Mouse (Mus musculus) heart, adult 2 months (tissue): Measurements from ENCODE around the gene Olfr1383. TPM values are rescaled to one million over a fixed set of nuclear protein-coding genes. Genes with fewer than 3 reads are reported as not detected.
"Not testable (repeated sequence)": the region's sequence is repeated elsewhere in the genome, so short reads cannot be mapped to it uniquely, and the experiment has no call there.

Experiments used
- DNase-seq, 2 experiments: peaks; one replicate each; pipeline ENCODE4 v3.0.0; 2021
- H3K27ac ChIP-seq: fragments of 200-600 bp; 2 replicates; pipeline ENCODE4 v1.8.1; 2022
- H3K27me3 ChIP-seq: fragments of 200-500 bp; 2 replicates; pipeline ENCODE4 v1.6.1; 2012; ENCODE audit warnings: mild to moderate bottlenecking, low read length, inconsistent platforms, mixed read lengths; ENCODE audit not compliant: control insufficient read depth, insufficient read depth
- H3K36me3 ChIP-seq: fragments of 200-500 bp; 2 replicates; pipeline ENCODE4 v1.6.1; 2012; ENCODE audit warnings: low read length, inconsistent platforms; ENCODE audit not compliant: control insufficient read depth, insufficient read depth
- H3K4me1 ChIP-seq: fragments of 200-500 bp; 2 replicates; pipeline ENCODE4 v1.6.1; 2011; ENCODE audit warnings: low read length; ENCODE audit not compliant: control insufficient read depth, insufficient read depth
- H3K4me3 ChIP-seq: fragments of 200-600 bp; 2 replicates; pipeline ENCODE4 v1.8.1; 2022
- H3K79me2 ChIP-seq: fragments of 200-500 bp; replicated peaks from 2 replicates; pipeline ENCODE4 v1.6.1; 2012; ENCODE audit warnings: mild to moderate bottlenecking, inconsistent platforms, low read length, moderate library complexity, mixed read lengths; ENCODE audit not compliant: control insufficient read depth, insufficient read depth
- H3K9ac ChIP-seq: fragments of 200-500 bp; 2 replicates; pipeline ENCODE4 v1.6.1; 2012; ENCODE audit warnings: low read depth, mild to moderate bottlenecking, control low read depth, inconsistent platforms, low read length, mixed read lengths
- CTCF ChIP-seq: fragments of 200-600 bp; IDR thresholded peaks from 2 replicates; pipeline ENCODE4 v1.8.1; 2022; ENCODE audit warnings: antibody characterized with exemption, mild to moderate bottlenecking, moderate library complexity
- WGBS: fragments of 180-500 bp; shearing (Covaris S2); methylation state at CpG from one replicate; pipeline ENCODE4 v1.1.7; 2018; 5-methylcytosine and 5-hydroxymethylcytosine counted together
- intact Hi-C: fragments of 180-260 bp; cut with DNase I; formaldehyde crosslinking; loops from one replicate; pipeline ENCODE4 v1.15.1; 2025
- polyA plus RNA-seq: library from polyadenylated mRNA; depleted of rRNA; stranded (reverse); fragments of >200 nt; gene quantifications from 2 replicates; pipeline ENCODE4 v1.2.3, GENCODE M21; 2012; rRNA removed
- total RNA-seq, 2 experiments: library from RNA; stranded (reverse); gene quantifications; 2 replicates each; pipeline ENCODE4 v1.2.3; 2021

Olfr1383 gene
- total and polyA plus RNA-seq, 3 experiments: 0.31 to 0.32 TPM; not detected in 1

GRCm38 (mm10) chr11:49554033-49554432 is 34.6 kb downstream of the Olfr1383 start:
- DNase-seq, intact Hi-C loops, H3K9ac ChIP-seq, H3K4me1 ChIP-seq, H3K36me3 ChIP-seq, H3K27me3 ChIP-seq, H3K79me2 ChIP-seq, H3K4me3 ChIP-seq, H3K27ac ChIP-seq: not testable (repeated sequence)
- WGBS: 71% methylated on average over 3 of the region's 3 CpGs
- TF ChIP-seq CTCF: peak; percentile 36

DNA sequence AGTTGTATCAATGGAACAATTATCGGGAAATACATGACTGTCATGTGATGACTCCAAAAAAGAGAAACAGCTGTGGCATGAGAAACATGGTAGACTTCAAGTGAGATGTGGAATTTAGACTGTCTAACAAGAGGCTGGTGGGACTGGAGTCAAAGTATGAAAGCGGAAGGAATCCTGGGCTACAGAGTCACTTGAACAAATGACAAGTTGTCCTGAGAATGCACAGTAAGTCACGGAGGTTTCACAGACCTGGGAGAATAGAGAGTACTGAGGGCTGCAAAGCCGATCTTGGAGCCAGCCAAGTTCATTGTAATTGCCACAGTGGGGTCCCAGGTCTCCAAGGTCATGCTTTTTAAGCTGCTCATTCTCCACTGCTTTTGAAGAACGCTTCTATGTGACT is 37.1 kb downstream of the Olfr1383 start, which contains the start of gene Olfr1380:
Olfr1380 (plus strand) TSS at position 301 of the 400 bp plus-strand sequence.
- H3K79me2 ChIP-seq, H3K36me3 ChIP-seq, H3K27me3 ChIP-seq, DNase-seq, H3K4me3 ChIP-seq, H3K27ac ChIP-seq, H3K9ac ChIP-seq, H3K4me1 ChIP-seq, intact Hi-C loops: not testable (repeated sequence)
- WGBS: 74% methylated on average over 5 of the region's 5 CpGs

DNA sequence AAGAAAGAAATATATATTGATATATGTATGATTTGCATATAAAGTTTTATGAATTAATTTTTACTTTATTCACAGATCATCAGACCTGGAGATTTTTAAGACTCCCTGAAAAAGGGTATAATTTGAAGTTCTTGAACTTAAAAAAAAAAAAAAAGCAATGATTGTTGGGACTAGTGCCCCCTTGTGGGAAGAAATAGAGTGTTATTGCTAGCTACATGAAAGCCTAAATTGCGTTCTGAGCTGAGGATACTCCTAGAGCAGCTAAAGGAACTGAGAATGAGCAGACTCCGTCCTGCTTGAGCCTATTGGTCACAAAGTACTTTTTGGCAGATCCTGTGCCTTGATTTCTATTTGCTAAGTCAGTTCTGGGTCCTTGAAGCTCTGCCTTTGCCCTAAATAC is 55.6 kb downstream of the Olfr1383 start:
- H3K79me2 ChIP-seq, intact Hi-C loops, H3K4me3 ChIP-seq, H3K27ac ChIP-seq, H3K27me3 ChIP-seq, H3K4me1 ChIP-seq, H3K9ac ChIP-seq, H3K36me3 ChIP-seq, DNase-seq: not testable (repeated sequence)
- WGBS: 43% methylated on average over 2 of the region's 2 CpGs
- peak; percentile 53 for TF ChIP-seq CTCF

Other genes starting within 250 kb of the Olfr1383 start
- gene Olfr1393, start 241.3 kb upstream of the Olfr1383 start, total RNA-seq: under 1 TPM; 0.39 TPM
- gene Olfr1393, start 241.3 kb upstream of the Olfr1383 start, polyA plus RNA-seq: 1.8 and 2.1 TPM in 2 replicates
- not detected for gene Olfr1392, start 234.4 kb upstream of the Olfr1383 start, total RNA-seq
- 0.08 TPM in 1 of 2 replicates, not detected in the other for gene Olfr1392, start 234.4 kb upstream of the Olfr1383 start, polyA plus RNA-seq
- not detected for gene Olfr10, start 214.9 kb upstream of the Olfr1383 start, total RNA-seq
- gene Olfr10, start 214.9 kb upstream of the Olfr1383 start, polyA plus RNA-seq: not detected in 2 replicates
- gene Olfr1391, start 196.9 kb upstream of the Olfr1383 start, total RNA-seq: not detected
- gene Olfr1391, start 196.9 kb upstream of the Olfr1383 start, polyA plus RNA-seq: not detected in 2 replicates
- gene Olfr1390, start 184.5 kb upstream of the Olfr1383 start, total RNA-seq: not detected
- not detected in 2 replicates for gene Olfr1390, start 184.5 kb upstream of the Olfr1383 start, polyA plus RNA-seq
- gene Olfr1389, start 96.6 kb upstream of the Olfr1383 start, total RNA-seq: not detected
- gene Olfr1389, start 96.6 kb upstream of the Olfr1383 start, polyA plus RNA-seq: not detected in 2 replicates
- gene Olfr1388, start 83.0 kb upstream of the Olfr1383 start, total RNA-seq: not detected
- 0.06 TPM in 1 of 2 replicates, not detected in the other for gene Olfr1388, start 83.0 kb upstream of the Olfr1383 start, polyA plus RNA-seq
- gene Olfr1387, start 64.3 kb upstream of the Olfr1383 start, total RNA-seq: under 1 TPM in 1 of 2 experiments, not detected in 1; 0.07 TPM
- not detected in 2 replicates for gene Olfr1387, start 64.3 kb upstream of the Olfr1383 start, polyA plus RNA-seq
- under 1 TPM in 1 of 2 experiments, not detected in 1; 0.09 TPM for gene Olfr1386, start 54.6 kb upstream of the Olfr1383 start, total RNA-seq
- gene Olfr1386, start 54.6 kb upstream of the Olfr1383 start, polyA plus RNA-seq: not detected in 2 replicates
- not detected for gene Olfr1385, start 30.6 kb upstream of the Olfr1383 start, total RNA-seq
- not detected in 2 replicates for gene Olfr1385, start 30.6 kb upstream of the Olfr1383 start, polyA plus RNA-seq
- gene Olfr1384, start 12.9 kb upstream of the Olfr1383 start, total RNA-seq: not detected
- gene Olfr1384, start 12.9 kb upstream of the Olfr1383 start, polyA plus RNA-seq: not detected in 2 replicates
- gene Olfr1382, start 8.6 kb downstream of the Olfr1383 start, total RNA-seq: not detected
- gene Olfr1382, start 8.6 kb downstream of the Olfr1383 start, polyA plus RNA-seq: not detected in 2 replicates
- gene Olfr1381, start 23.8 kb downstream of the Olfr1383 start, total RNA-seq: not detected
- gene Olfr1381, start 23.8 kb downstream of the Olfr1383 start, polyA plus RNA-seq: not detected in 2 replicates
- not detected for gene Olfr1380, start 37.2 kb downstream of the Olfr1383 start, total RNA-seq
- not detected in 2 replicates for gene Olfr1380, start 37.2 kb downstream of the Olfr1383 start, polyA plus RNA-seq
- gene Flt4, start 89.6 kb downstream of the Olfr1383 start, total RNA-seq: 10 to 100 TPM; 11.8 to 12.2 TPM
- gene Flt4, start 89.6 kb downstream of the Olfr1383 start, polyA plus RNA-seq: 9.3 and 12.7 TPM in 2 replicates
- under 1 TPM; 0.52 to 0.86 TPM for gene Scgb3a1, start 144.0 kb downstream of the Olfr1383 start, total RNA-seq
- gene Scgb3a1, start 144.0 kb downstream of the Olfr1383 start, polyA plus RNA-seq: 1.6 and 709 TPM in 2 replicates
- 10 to 100 TPM; 19.3 to 23.4 TPM for gene Cnot6, start 193.1 kb downstream of the Olfr1383 start, total RNA-seq
- 6.3 and 12.7 TPM in 2 replicates for gene Cnot6, start 193.1 kb downstream of the Olfr1383 start, polyA plus RNA-seq